Mouse (Mus musculus): ENCODE results near the gene Tspan17. TPM values are rescaled to one million over a fixed set of nuclear protein-coding genes. Genes with fewer than 3 reads are reported as not detected.

Gene Tspan17
- polyA plus RNA-seq, 1 experiment from 2014 or later: 137 TPM

DNA sequence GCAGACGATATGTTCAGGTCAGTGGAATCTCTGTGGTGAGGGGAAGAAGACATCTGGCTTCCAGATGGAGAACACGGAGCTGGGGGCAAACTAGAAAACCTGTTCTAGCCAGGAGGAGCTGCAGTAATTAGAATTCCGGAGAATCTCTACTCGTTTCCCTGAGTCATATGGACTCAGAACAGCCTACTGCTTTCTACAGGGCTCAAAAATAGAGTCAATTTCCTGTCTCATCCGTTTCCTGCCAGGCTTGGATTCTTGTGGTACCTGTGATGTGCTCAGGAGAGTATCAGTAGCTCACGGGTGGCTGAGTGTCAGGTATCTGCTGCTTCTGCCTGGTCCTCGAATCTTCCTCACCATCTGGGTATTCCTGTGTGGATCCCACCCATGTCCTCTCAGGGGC, 22.3 kb downstream of the Tspan17 start:
- ATAC-seq (ENCODE audit: low FRiP score): no peak
- Histone ChIP-seq H3K9me3 (replicated peaks) (0 out of 2 replicates have a peak, but pooled peaks cover 3% of the 10 kb centered on the region), H3K4me2 (no peak overlapping the region), H3K27ac (replicated peaks) (no peak overlapping the region), H3K4me3 (replicated peaks) (no peak overlapping the region), H3K4me1 (peaks cover 3% of the 10 kb centered on the region), H3K36me3 (no peaks in the 10 kb centered on the region), H3K27me3 (replicated peaks) (no peaks in the 10 kb centered on the region), H3K9ac (replicated peaks) (no peak overlapping the region)
- WGBS: 69% methylated on average over 7 of the region's 7 CpGs

DNA sequence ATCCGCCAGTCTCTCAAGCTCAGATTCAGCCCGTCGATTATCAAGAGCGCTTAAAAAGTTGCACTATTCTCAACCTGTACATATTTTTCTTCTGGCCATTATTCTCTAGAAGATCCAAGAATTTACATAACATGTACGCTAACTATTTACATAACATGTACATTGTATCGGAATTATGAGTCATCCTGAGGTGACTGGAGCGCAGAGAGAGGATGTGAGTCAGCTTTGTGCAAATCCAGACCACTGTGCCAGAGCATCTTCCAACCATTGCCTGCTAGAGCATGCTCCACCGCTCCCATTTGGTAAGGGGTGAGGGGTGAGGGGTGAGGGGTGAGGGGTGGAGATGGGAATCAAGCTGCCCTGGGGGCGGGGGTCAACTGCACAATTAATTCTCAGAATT, 24.2 kb downstream of the Tspan17 start:
- 0 out of 2 replicates have a peak, but pooled peaks cover 3% of the 10 kb centered on the region for H3K9me3 ChIP-seq (replicated peaks)
- no peak overlapping the region for H3K9ac ChIP-seq (replicated peaks)
- H3K4me1 ChIP-seq: peaks cover 4% of the 10 kb centered on the region; the same call in 1 of the 2 replicates
- no peak overlapping the region for H3K4me3 ChIP-seq (replicated peaks)
- no peaks in the 10 kb centered on the region for H3K36me3 ChIP-seq
- no peaks in the 10 kb centered on the region for H3K27me3 ChIP-seq (replicated peaks)
- 90% methylated on average over 9 of the region's 9 CpGs for WGBS
- ATAC-seq (ENCODE audit: low FRiP score): no peak
- no peak overlapping the region for H3K4me2 ChIP-seq
- no peak overlapping the region for H3K27ac ChIP-seq (replicated peaks)

DNA sequence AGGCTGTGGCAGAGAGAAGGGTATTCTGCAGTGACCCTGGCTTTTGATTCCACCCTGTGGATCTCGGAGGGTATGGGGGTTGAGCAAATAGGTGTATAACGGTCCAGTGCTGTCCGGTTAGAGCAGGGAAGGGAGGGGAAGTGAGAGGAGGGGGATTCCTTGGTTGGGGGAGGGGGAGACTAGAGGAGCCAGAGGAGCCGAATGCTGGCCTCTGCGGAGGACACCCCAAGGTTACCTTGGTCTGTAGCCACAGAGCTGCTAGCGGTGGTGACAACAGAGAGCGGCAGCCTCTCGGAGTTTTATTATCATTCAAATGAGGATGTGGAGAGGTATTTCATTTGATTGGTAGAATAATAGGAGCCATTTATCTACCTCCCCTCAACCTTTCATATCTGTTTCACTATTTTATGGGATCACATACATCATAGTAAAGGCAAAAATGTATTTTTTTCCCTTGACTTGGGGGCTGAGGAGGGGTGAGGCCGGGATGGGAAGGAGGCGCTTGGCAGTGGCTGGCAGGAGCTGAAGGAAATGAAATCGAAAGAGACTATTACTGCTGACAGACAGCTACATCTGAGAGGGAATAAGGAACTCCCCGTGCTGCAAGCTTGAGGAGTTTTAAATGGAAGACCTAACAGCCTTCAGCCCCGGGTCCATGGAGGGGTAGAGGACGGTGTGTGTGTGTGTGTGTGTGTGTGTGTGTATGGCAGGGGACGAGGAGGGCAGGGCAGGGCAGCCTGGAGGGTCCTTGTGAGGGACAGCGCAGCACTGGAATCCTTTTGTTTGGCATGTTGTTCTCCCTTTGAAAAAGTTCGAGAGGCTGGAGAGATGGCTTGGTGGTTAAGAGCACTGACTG, 29.4 kb downstream of the Tspan17 start:
- Histone ChIP-seq H3K4me3 (replicated peaks) (no peak overlapping the region), H3K27ac (replicated peaks) (peak overlapping the region; percentile 64), H3K4me2 (peak overlapping the region; percentile 13; the same call in 1 of the 2 replicates), H3K27me3 (replicated peaks) (no peaks in the 10 kb centered on the region), H3K9me3 (replicated peaks) (no peaks in the 10 kb centered on the region), H3K36me3 (no peaks in the 10 kb centered on the region), H3K4me1 (peaks cover 14% of the 10 kb centered on the region), H3K9ac (replicated peaks) (no peak overlapping the region)
- ATAC-seq (ENCODE audit: low FRiP score): peak; percentile 74
- 15% methylated on average over 17 of the region's 17 CpGs for WGBS

DNA sequence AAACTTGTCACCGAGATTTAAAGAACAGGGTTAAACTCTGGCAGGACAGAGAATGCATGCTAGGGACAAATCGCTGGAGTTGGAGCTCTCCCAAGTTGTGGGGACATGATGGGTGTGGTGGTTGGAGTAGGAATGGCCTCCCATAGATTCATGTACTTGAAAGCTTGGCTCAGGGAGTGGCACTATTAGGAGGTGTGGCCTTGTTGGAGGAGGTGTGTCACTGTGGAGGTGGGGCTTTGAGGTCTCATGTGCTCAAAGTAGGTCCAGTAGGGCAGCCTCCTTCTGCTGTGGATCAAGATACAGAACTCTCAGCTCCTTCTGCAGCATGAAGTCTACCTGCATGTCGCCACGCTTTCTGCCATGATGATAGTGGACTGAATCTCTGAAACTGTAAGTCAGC, 31.9 kb downstream of the Tspan17 start:
- H3K4me3 ChIP-seq (replicated peaks): no peak overlapping the region
- H3K27ac ChIP-seq (replicated peaks): no peak overlapping the region
- H3K36me3 ChIP-seq: no peaks in the 10 kb centered on the region
- no peaks in the 10 kb centered on the region for H3K9me3 ChIP-seq (replicated peaks)
- H3K27me3 ChIP-seq (replicated peaks): no peaks in the 10 kb centered on the region
- no peak overlapping the region for H3K9ac ChIP-seq (replicated peaks)
- H3K4me1 ChIP-seq: peaks cover 22% of the 10 kb centered on the region
- WGBS: 87% methylated on average over 4 of the region's 4 CpGs
- no peak for ATAC-seq (ENCODE audit: low FRiP score)
- H3K4me2 ChIP-seq: no peak overlapping the region

DNA sequence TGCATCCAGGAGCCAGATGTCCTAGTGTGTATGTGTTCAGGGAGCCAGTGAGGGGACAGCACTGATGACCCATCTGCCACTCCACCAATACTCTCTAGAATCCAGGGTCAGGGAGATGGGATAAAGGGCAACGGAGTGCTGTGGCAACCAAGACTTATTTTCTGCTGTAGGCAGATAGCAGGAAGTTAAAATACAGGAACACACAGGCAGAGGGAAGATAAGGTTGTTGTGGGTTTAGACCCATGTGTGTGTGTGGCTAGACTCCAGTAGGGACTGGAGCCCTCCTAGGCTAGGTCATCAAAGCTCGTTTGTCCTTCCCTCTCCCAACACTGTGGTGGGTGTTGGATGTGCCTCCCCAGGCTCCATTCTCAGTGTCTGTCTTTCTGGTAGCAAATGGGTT, 32.8 kb downstream of the Tspan17 start:
- Histone ChIP-seq H3K4me3 (replicated peaks) (no peak overlapping the region), H3K4me2 (no peak overlapping the region), H3K9ac (replicated peaks) (no peak overlapping the region), H3K4me1 (peaks cover 22% of the 10 kb centered on the region), H3K36me3 (no peaks in the 10 kb centered on the region), H3K27ac (replicated peaks) (no peak overlapping the region), H3K27me3 (replicated peaks) (no peaks in the 10 kb centered on the region), H3K9me3 (replicated peaks) (no peaks in the 10 kb centered on the region)
- no peak for ATAC-seq (ENCODE audit: low FRiP score)
- 80% methylated on average over 2 of the region's 2 CpGs for WGBS

DNA sequence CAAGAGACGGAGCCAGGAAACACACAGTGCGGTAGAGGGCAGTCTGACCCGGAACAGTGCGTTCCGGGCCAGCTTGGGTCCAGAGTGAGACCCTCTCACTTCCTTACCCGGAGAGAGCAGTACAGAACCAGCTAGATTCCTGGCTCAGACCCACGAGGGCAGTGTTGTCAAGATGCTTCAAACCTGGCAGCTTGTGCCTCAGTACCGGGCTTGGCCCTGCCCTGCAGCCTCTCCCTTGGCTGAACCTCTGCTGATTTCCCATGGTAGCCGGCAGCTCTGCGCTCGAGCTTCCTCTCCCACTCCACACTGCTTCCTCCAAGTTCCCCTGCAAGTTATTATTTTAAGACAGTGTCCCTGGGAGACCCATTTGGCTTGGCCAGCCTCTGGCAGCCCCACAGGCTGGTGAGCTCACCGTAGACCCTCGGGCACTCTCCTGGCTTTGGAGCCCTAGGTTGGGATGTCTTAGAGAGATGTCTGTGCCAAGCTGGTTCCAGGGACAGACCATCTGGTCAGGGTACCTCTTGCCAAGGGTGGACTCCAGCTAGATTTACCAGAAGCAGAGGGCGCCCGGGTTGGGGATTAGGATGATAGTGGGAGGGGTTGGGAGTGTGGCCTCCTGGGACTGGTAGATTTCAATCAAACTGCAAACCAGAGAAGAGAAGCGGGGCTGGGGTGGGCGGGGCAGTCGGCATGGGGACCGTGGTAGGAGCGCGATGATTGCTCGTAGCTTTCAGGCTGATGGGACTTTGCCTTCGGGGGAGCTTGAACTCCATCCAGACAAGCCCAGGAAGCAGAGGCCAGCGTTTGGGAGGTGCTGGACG, 35.1 kb downstream of the Tspan17 start:
- Histone ChIP-seq H3K27ac (replicated peaks) (no peak overlapping the region), H3K9me3 (replicated peaks) (no peaks in the 10 kb centered on the region), H3K9ac (replicated peaks) (0 out of 2 replicates have a peak overlapping the region, but pooled peaks have one; percentile 14), H3K4me2 (peak overlapping the region; percentile 15), H3K4me1 (peaks cover 10% of the 10 kb centered on the region), H3K4me3 (replicated peaks) (no peak overlapping the region), H3K27me3 (replicated peaks) (no peaks in the 10 kb centered on the region), H3K36me3 (no peaks in the 10 kb centered on the region)
- peak; percentile 61 for ATAC-seq (ENCODE audit: low FRiP score)
- 20% methylated on average over 25 of the region's 25 CpGs for WGBS

DNA sequence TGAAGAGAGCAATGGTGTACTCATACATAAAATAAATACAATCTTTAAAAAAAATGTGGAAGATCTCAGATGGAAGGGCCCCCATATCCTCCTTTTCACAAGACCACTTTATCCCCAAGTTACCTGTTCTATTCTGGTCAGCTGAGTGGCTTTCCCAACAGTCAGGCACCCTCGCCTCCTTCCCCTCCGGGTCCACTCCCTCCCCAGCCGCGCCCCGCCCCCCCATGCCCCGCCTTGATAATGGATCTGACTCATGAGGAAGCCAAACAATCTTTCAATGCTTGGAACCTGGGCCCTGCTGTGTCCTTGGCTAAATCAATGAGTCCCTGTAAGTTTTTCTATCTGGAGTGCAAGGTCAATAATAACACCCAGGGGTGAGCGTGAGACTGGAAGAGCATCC, 38.8 kb downstream of the Tspan17 start:
- Histone ChIP-seq H3K27ac (replicated peaks) (no peak overlapping the region), H3K27me3 (replicated peaks) (no peaks in the 10 kb centered on the region), H3K9ac (replicated peaks) (no peak overlapping the region), H3K9me3 (replicated peaks) (no peaks in the 10 kb centered on the region), H3K36me3 (no peaks in the 10 kb centered on the region), H3K4me3 (replicated peaks) (no peak overlapping the region), H3K4me2 (no peak overlapping the region), H3K4me1 (peaks cover 15% of the 10 kb centered on the region)
- no peak for ATAC-seq (ENCODE audit: low FRiP score)
- 60% methylated on average over 7 of the region's 7 CpGs for WGBS

DNA sequence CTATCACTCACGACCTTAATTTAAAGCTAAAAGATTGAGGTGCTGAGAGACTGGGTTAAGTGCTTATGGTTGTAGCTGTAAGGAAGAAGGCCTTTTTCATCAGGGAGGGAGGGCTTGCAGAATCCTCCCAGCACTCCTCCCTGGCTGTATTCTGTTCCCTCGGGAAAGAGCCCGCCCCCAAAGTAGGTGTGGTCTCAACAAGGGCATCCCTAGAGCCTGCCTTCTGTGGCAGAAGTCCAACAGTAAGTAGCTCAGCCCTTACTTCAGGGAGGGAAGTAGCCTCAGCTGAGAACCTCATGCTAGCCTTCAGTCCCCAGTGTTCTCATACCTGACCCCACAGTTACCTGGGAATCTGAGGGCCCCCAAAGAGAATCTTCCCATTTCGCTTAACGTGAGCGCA, 39.3 kb downstream of the Tspan17 start:
- no peak for ATAC-seq (ENCODE audit: low FRiP score)
- 63% methylated on average over 6 of the region's 6 CpGs for WGBS

DNA sequence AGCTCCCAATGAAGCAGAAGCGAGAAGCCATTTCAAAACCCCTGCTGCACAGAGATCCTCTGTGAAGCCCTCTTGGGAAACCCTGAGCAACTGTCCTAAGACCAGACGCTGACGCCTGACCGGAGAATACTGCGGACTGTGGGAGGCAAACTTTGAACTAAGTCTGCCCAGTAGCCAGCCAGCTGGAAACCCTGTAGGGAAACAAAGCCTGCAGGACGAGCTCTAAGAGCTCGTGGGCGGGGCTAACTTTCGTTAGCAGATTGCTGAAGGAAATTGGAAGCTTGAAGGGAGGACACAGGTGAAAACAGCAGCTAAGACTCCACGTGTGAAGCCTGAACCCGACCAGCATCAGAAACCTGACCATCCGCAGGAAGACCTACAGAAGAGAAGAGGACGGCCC, 40.3 kb downstream of the Tspan17 start:
- Histone ChIP-seq H3K4me3 (replicated peaks) (no peak overlapping the region), H3K4me2 (peak overlapping the region; percentile 28), H3K4me1 (peaks cover 8% of the 10 kb centered on the region), H3K9ac (replicated peaks) (no peak overlapping the region), H3K27me3 (replicated peaks) (no peaks in the 10 kb centered on the region), H3K27ac (replicated peaks) (no peak overlapping the region), H3K36me3 (no peaks in the 10 kb centered on the region), H3K9me3 (replicated peaks) (no peaks in the 10 kb centered on the region)
- ATAC-seq (ENCODE audit: low FRiP score): no peak
- WGBS: 6% methylated on average over 13 of the region's 13 CpGs

More for the DNA sequence above, 39.3 kb downstream of the Tspan17 start:
- H3K4me3 ChIP-seq (replicated peaks): no peak overlapping the region
- no peak overlapping the region for H3K9ac ChIP-seq (replicated peaks)
- H3K27me3 ChIP-seq (replicated peaks): no peaks in the 10 kb centered on the region
- no peak overlapping the region for H3K27ac ChIP-seq (replicated peaks)
- H3K9me3 ChIP-seq (replicated peaks): no peaks in the 10 kb centered on the region
- no peak overlapping the region for H3K4me2 ChIP-seq
- peaks cover 15% of the 10 kb centered on the region for H3K4me1 ChIP-seq
- no peaks in the 10 kb centered on the region for H3K36me3 ChIP-seq

DNA sequence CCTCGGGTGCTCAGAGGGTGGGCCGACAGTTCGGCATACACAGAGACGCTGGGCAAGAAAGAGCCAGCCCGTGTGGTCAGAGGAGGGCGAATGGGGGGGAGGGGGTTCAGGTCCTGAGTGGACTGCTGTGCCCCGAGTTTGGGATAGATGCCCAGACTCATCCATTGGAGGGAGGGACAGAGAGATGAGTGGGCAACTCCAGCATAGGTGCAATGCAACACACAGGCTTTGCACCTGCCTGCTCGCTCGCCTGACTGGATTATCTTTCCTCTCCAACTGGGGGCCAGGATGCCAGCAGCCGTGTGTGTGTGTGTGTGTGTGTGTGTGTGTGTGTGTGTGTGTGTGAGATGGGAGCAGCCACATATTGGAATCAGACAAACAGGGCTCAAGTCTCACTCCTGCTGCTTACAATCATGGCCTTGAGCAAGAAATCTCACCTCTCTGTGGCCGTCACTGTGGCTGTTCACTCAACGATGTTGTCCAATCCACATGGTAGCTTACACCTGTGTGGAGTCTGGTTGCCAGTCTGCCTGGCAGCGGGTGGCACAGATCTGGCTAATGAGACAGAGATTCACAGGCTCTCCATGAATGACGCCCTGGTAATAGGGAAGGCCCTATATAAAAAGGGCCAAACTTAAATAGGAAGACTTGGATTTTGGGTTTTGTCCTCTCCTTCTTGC, 47.3 kb downstream of the Tspan17 start:
- 75% methylated on average over 14 of the region's 14 CpGs for WGBS
- no peak overlapping the region for H3K27ac ChIP-seq (replicated peaks)
- no peak overlapping the region for H3K4me2 ChIP-seq
- no peak for ATAC-seq (ENCODE audit: low FRiP score)
- H3K4me3 ChIP-seq (replicated peaks): no peak overlapping the region
- no peaks in the 10 kb centered on the region for H3K9me3 ChIP-seq (replicated peaks)
- H3K36me3 ChIP-seq: no peaks in the 10 kb centered on the region
- H3K4me1 ChIP-seq: peaks cover 23% of the 10 kb centered on the region
- H3K27me3 ChIP-seq (replicated peaks): no peaks in the 10 kb centered on the region
- no peak overlapping the region for H3K9ac ChIP-seq (replicated peaks)

DNA sequence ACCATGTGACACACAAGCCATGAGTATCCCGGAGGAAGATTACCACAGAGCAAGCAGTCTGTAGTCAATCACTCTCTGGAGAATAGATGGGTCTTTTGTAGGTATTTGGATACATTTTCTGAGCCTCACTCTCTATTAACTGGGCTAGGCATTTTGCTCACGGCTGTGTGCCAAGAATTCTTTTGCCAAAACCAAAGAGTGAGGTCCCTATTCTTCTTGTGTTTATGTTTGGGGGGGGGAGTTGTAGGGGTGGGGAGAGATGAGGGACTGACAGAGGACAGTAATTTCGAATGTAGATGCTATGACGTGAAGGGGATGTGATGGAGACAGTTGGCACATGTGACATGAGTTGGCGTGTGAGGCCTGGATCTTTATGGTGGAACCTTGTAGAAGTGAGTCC, 47.9 kb downstream of the Tspan17 start:
- H3K27ac ChIP-seq (replicated peaks): peak overlapping the region; percentile 71; the same call in 1 of the 2 replicates
- H3K9me3 ChIP-seq (replicated peaks): no peaks in the 10 kb centered on the region
- WGBS: 54% methylated on average over 5 of the region's 5 CpGs
- H3K4me3 ChIP-seq (replicated peaks): no peak overlapping the region
- H3K27me3 ChIP-seq (replicated peaks): no peaks in the 10 kb centered on the region
- peaks cover 23% of the 10 kb centered on the region for H3K4me1 ChIP-seq
- ATAC-seq (ENCODE audit: low FRiP score): peak; percentile 32; the same call in 1 of the 2 replicates
- no peak overlapping the region for H3K9ac ChIP-seq (replicated peaks)
- no peak overlapping the region for H3K4me2 ChIP-seq
- H3K36me3 ChIP-seq: no peaks in the 10 kb centered on the region

Data from neural tube, embryonic 15.5 days (tissue).